Mouse (Mus musculus) stomach, embryonic 16.5 days (tissue): ENCODE data around the gene Cdc6. TPM values are rescaled to one million over a fixed set of nuclear protein-coding genes. Genes with fewer than 3 reads are reported as not detected.
"Not testable (repeated sequence)": the region's sequence is repeated elsewhere in the genome, so short reads cannot be mapped to it uniquely, and the experiment has no call there.

Experiments
- ATAC-seq: fragments of 200-750 bp; cut with Nextera tagmentation; 2 replicates; pipeline ENCODE4 v1.8.0; 2017; ENCODE audit warnings: moderate number of reproducible peaks, moderate TSS enrichment; ENCODE audit not compliant: insufficient read depth, low FRiP score
- H3K27ac ChIP-seq: fragments of 300-500 bp; sonication (generic); 2 replicates; pipeline ENCODE4 v1.5.1; 2014; ENCODE audit warnings: low read length
- H3K27me3 ChIP-seq: fragments of 300-500 bp; sonication (generic); 2 replicates; pipeline ENCODE4 v1.6.1; 2014; ENCODE audit warnings: low read length, control low read depth, mixed read lengths; ENCODE audit not compliant: control insufficient read depth, insufficient read depth
- H3K36me3 ChIP-seq: fragments of 300-500 bp; sonication (generic); 2 replicates; pipeline ENCODE4 v1.6.1; 2014; ENCODE audit warnings: low read length; ENCODE audit not compliant: control insufficient read depth, insufficient read depth
- H3K4me1 ChIP-seq: fragments of 300-500 bp; sonication (generic); 2 replicates; pipeline ENCODE4 v1.6.1; 2014; ENCODE audit warnings: low read length, control low read depth, mixed read lengths; ENCODE audit not compliant: control insufficient read depth, insufficient read depth
- H3K4me2 ChIP-seq: fragments of 300-500 bp; sonication (generic); 2 replicates; pipeline ENCODE4 v1.6.1; 2014; ENCODE audit warnings: low read depth, low read length, mixed read lengths
- H3K4me3 ChIP-seq: fragments of 300-500 bp; sonication (generic); replicated peaks from 2 replicates; pipeline ENCODE4 v1.5.1; 2014; ENCODE audit warnings: mild to moderate bottlenecking, low read length
- H3K9ac ChIP-seq: fragments of 300-500 bp; sonication (generic); 2 replicates; pipeline ENCODE4 v1.6.1; 2014; ENCODE audit warnings: low read length
- H3K9me3 ChIP-seq: fragments of 300-500 bp; sonication (generic); replicated peaks from 2 replicates; pipeline ENCODE4 v1.6.1; 2016; ENCODE audit warnings: low read length, control low read depth; ENCODE audit not compliant: control insufficient read depth
- WGBS: fragments of 180-500 bp; shearing (Covaris S2); extraction: QIAGEN DNeasy Blood & Tissue Kit; methylation state at CpG from one replicate; pipeline ENCODE4 v1.1.7; 2014; 5-methylcytosine and 5-hydroxymethylcytosine counted together
- polyA plus RNA-seq: library from polyadenylated mRNA; unstranded; fragments of >200 nt; fragmentation: Nextera tagmentation; extraction: Ambion mirVana; gene quantifications from 2 replicates; pipeline ENCODE4 v1.2.1, GENCODE M21; 2015

Cdc6 gene
- polyA plus RNA-seq, 1 experiment from 2014 or later, result 28.1 TPM

DNA sequence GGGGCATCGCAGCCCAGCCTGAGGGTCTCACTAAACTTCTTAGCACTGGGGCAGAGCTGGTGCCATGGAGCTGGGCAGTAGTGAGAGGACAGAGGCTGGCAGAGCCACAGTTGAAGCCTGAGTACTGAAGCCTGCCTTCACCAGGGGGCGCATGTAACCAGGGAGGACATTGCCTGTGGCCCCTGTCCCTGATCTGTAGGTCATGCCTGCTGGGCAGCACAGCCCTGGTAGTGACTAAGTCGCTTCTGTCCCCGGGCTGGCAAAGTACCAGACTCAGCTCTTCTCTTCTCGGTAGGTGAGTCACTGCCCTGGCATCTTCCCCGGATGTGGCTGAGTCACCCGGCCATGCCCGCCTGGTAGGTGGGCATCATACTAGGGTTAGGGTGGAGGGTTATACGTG, 25.6 kb downstream of the Cdc6 start:
- H3K9me3 ChIP-seq, result no peaks in the 10 kb centered on the region
- peak overlapping the region; percentile 38 for H3K4me2 ChIP-seq
- no peak overlapping the region for H3K4me3 ChIP-seq
- peak overlapping the region; percentile 90 for H3K27ac ChIP-seq
- WGBS, result 33% methylated on average over 9 of the region's 9 CpGs
- ATAC-seq, result no peak
- peak overlapping the region; percentile 34 for H3K9ac ChIP-seq
- peaks cover 65% of the 10 kb centered on the region for H3K4me1 ChIP-seq
- no peaks in the 10 kb centered on the region for H3K27me3 ChIP-seq
- no peaks in the 10 kb centered on the region for H3K36me3 ChIP-seq

DNA sequence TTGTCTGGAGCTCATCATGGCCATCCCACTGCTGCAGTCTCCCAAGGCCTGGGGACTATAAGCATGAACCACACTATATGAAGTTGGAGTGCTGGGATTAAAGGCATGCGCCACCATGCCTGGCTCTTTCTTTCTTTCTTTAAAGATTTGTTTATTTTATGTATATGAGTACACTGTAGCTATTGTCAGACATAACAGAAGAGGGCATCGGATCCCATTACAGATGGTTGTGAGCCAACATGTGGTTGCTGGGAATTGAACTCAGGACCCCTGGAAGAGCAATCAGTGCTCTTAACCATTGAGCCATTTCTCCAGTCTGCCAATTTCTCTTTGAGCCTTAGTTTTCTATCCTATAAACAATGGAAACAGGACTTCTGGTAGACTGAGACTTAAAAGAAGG, 26.2 kb downstream of the Cdc6 start:
- H3K36me3 ChIP-seq, H3K9me3 ChIP-seq, ATAC-seq, H3K4me3 ChIP-seq, H3K9ac ChIP-seq, H3K4me2 ChIP-seq, H3K27me3 ChIP-seq: not testable (repeated sequence)
- Histone ChIP-seq H3K27ac (peak overlapping the region; percentile 90; the same call in 1 of the 2 replicates), H3K4me1 (peaks cover 64% of the 10 kb centered on the region)
- 76% methylated on average over 2 of the region's 2 CpGs for WGBS

- Histone ChIP-seq H3K4me2 (no peak overlapping the region), H3K4me3 (no peak overlapping the region), H3K4me1 (peaks cover 64% of the 10 kb centered on the region), H3K27ac (no peak overlapping the region), H3K9me3 (no peaks in the 10 kb centered on the region), H3K9ac (no peak overlapping the region), H3K27me3 (no peaks in the 10 kb centered on the region), H3K36me3 (no peaks in the 10 kb centered on the region)
- ATAC-seq, result no peak
- WGBS, result 83% methylated on average over 3 of the region's 3 CpGs
Measured at GRCm38 (mm10) chr11:98934367-98934766, 26.8 kb downstream of the Cdc6 start.

GRCm38 (mm10) chr11:98935123-98935522, 27.5 kb downstream of the Cdc6 start:
- peaks cover 64% of the 10 kb centered on the region for H3K4me1 ChIP-seq
- no peak for ATAC-seq

GRCm38 (mm10) chr11:98936170-98936569, 28.6 kb downstream of the Cdc6 start:
- H3K36me3 ChIP-seq, result no peaks in the 10 kb centered on the region
- H3K4me3 ChIP-seq, result peak overlapping the region; percentile 88
- H3K4me1 ChIP-seq, result peaks cover 64% of the 10 kb centered on the region
- H3K9me3 ChIP-seq, result no peaks in the 10 kb centered on the region
- WGBS, result 1% methylated on average over 29 of the region's 29 CpGs
- peak; percentile 34 for ATAC-seq
- H3K4me2 ChIP-seq, result peak overlapping the region; percentile 89
- H3K27ac ChIP-seq, result peak overlapping the region; percentile 96
- H3K9ac ChIP-seq, result peak overlapping the region; percentile 76
- no peaks in the 10 kb centered on the region for H3K27me3 ChIP-seq

More at GRCm38 (mm10) chr11:98935123-98935522, 27.5 kb downstream of the Cdc6 start:
- H3K9ac ChIP-seq, result no peak overlapping the region
- 82% methylated on average over 3 of the region's 3 CpGs for WGBS
- 0 out of 2 replicates have a peak overlapping the region, but pooled peaks have one; percentile 19 for H3K27ac ChIP-seq
- no peaks in the 10 kb centered on the region for H3K27me3 ChIP-seq
- H3K4me3 ChIP-seq, result no peak overlapping the region
- no peaks in the 10 kb centered on the region for H3K36me3 ChIP-seq
- H3K9me3 ChIP-seq, result no peaks in the 10 kb centered on the region
- no peak overlapping the region for H3K4me2 ChIP-seq

- Histone ChIP-seq H3K4me2 (peak overlapping the region; percentile 89), H3K36me3 (no peaks in the 10 kb centered on the region), H3K9me3 (no peaks in the 10 kb centered on the region), H3K27ac (peak overlapping the region; percentile 96), H3K4me3 (peak overlapping the region; percentile 88), H3K9ac (peak overlapping the region; percentile 76), H3K4me1 (peaks cover 64% of the 10 kb centered on the region), H3K27me3 (no peaks in the 10 kb centered on the region)
- WGBS, result 3% methylated on average over 23 of the region's 23 CpGs
- peak; percentile 9 for ATAC-seq
Measured at GRCm38 (mm10) chr11:98936606-98937409, 29.2 kb downstream of the Cdc6 start.

- Histone ChIP-seq H3K27ac (peak overlapping the region; percentile 97), H3K27me3 (no peaks in the 10 kb centered on the region), H3K4me1 (peaks cover 64% of the 10 kb centered on the region), H3K4me3 (peak overlapping the region; percentile 88), H3K9me3 (no peaks in the 10 kb centered on the region), H3K36me3 (no peaks in the 10 kb centered on the region), H3K4me2 (peak overlapping the region; percentile 89), H3K9ac (peak overlapping the region; percentile 92)
- ATAC-seq, result peak; percentile 90
- under 1% methylated on average over 38 of the region's 38 CpGs for WGBS
Measured at GRCm38 (mm10) chr11:98937410-98937913, 29.9 kb downstream of the Cdc6 start.

DNA sequence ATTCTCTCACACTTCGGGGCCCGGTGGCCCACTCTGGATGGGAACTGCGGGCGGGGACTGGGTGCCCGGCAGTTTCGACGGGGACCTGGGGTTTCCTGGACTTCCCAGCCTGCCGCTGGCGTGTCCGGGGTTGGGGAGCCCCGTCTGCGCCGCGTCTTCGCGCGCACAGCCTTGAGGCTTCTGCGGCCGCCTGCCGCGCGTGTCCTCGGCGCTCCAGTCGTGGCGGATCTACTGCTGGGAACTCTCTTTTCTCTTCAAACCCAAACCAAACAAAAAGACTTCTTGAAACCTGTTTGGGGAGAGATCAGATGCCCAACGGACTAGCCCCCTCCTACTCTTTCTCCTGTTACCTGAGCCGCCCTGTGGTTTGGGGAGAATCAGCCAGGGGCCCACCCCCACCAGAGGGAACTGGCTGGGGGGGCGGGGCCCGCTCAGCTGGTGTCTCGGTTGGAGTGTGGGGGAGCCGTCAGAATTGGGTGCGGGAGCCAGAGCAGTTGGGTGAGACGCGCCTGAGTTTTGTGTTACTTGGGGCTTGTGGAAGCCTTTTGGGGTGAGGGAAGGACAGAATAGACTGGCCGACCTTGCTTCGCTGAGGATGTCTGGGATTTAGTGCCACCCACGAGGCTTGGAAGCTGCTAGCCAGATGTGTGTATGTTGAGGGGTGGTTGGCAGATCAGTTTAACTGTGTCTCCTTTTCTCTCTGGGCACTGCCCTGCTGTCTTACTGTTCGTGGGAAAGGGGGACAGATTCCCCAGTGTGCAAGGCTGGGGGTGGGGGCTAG, 30.5 kb downstream of the Cdc6 start:
- Histone ChIP-seq H3K27ac (peak overlapping the region; percentile 97), H3K4me2 (peak overlapping the region; percentile 89), H3K9ac (peak overlapping the region; percentile 92), H3K9me3 (no peaks in the 10 kb centered on the region), H3K4me1 (peaks cover 64% of the 10 kb centered on the region), H3K4me3 (peak overlapping the region; percentile 88), H3K27me3 (no peaks in the 10 kb centered on the region), H3K36me3 (no peaks in the 10 kb centered on the region)
- WGBS, result under 1% methylated on average over 39 of the region's 39 CpGs
- ATAC-seq, result no peak

GRCm38 (mm10) chr11:98938701-98939083, 31.1 kb downstream of the Cdc6 start:
- no peaks in the 10 kb centered on the region for H3K9me3 ChIP-seq
- ATAC-seq, result no peak
- peak overlapping the region; percentile 92 for H3K9ac ChIP-seq
- H3K27ac ChIP-seq, result peak overlapping the region; percentile 97; the same call in 1 of the 2 replicates
- H3K4me2 ChIP-seq, result peak overlapping the region; percentile 89
- no peaks in the 10 kb centered on the region for H3K36me3 ChIP-seq
- H3K27me3 ChIP-seq, result no peaks in the 10 kb centered on the region
- WGBS, result 27% methylated on average over 7 of the region's 7 CpGs
- peak overlapping the region; percentile 88 for H3K4me3 ChIP-seq
- peaks cover 66% of the 10 kb centered on the region for H3K4me1 ChIP-seq
